Mouse (Mus musculus): ENCODE data around the gene Pald1. TPM values are rescaled to one million over a fixed set of nuclear protein-coding genes. Genes with fewer than 3 reads are reported as not detected.

The Pald1 gene
- polyA plus RNA-seq, 1 experiment from 2014 or later, result 20.2 TPM

GRCm38 (mm10) chr10:61341045-61341444, 42.3 kb downstream of the Pald1 start:
- no peak for ATAC-seq (replicated peaks; ENCODE audit: low FRiP score, low read depth)
- no peak overlapping the region for H3K4me3 ChIP-seq (replicated peaks; ENCODE audit: low read depth, low read length)
- DNase-seq (ENCODE audit: low spot score), result no peak
- H3K36me3 ChIP-seq (ENCODE audit: insufficient read depth, low read length), result no peaks in the 10 kb centered on the region
- H3K4me2 ChIP-seq (ENCODE audit: low read length), result no peak overlapping the region
- H3K27ac ChIP-seq, result no peak overlapping the region
- no peaks in the 10 kb centered on the region for H3K9me3 ChIP-seq (replicated peaks; ENCODE audit: low read length)
- no peak for TF ChIP-seq CTCF (IDR thresholded peaks at IDR 0.05; ENCODE audit: low read depth)
- H3K9ac ChIP-seq (ENCODE audit: low read depth, low read length), result no peak overlapping the region
- no peaks in the 10 kb centered on the region for H3K4me1 ChIP-seq (replicated peaks; ENCODE audit: insufficient read depth, low read length)
- WGBS, result 92% methylated on average over 5 of the region's 5 CpGs
- no peaks in the 10 kb centered on the region for H3K27me3 ChIP-seq (ENCODE audit: insufficient read depth, low read length)

- H3K9me3 ChIP-seq (replicated peaks; ENCODE audit: low read length), result no peaks in the 10 kb centered on the region
- H3K9ac ChIP-seq (ENCODE audit: low read depth, low read length), result no peak overlapping the region
- H3K27me3 ChIP-seq (ENCODE audit: insufficient read depth, low read length), result no peaks in the 10 kb centered on the region
- no peak overlapping the region for H3K4me2 ChIP-seq (ENCODE audit: low read length)
- no peaks in the 10 kb centered on the region for H3K4me1 ChIP-seq (replicated peaks; ENCODE audit: insufficient read depth, low read length)
- DNase-seq (ENCODE audit: low spot score), result no peak
- TF ChIP-seq CTCF (IDR thresholded peaks at IDR 0.05; ENCODE audit: low read depth), result no peak
- H3K36me3 ChIP-seq (ENCODE audit: insufficient read depth, low read length), result no peaks in the 10 kb centered on the region
- 81% methylated on average over 9 of the region's 9 CpGs for WGBS
- no peak for ATAC-seq (replicated peaks; ENCODE audit: low FRiP score, low read depth)
- H3K4me3 ChIP-seq (replicated peaks; ENCODE audit: low read depth, low read length), result no peak overlapping the region
- H3K27ac ChIP-seq, result no peak overlapping the region
Measured at GRCm38 (mm10) chr10:61340247-61340646, 43.1 kb downstream of the Pald1 start.

- no peak overlapping the region for H3K4me3 ChIP-seq (replicated peaks; ENCODE audit: low read depth, low read length)
- H3K4me2 ChIP-seq (ENCODE audit: low read length), result no peak overlapping the region
- H3K27ac ChIP-seq, result no peak overlapping the region
- DNase-seq (ENCODE audit: low spot score) (no peak), ATAC-seq (replicated peaks; ENCODE audit: low FRiP score, low read depth) (no peak)
- no peaks in the 10 kb centered on the region for H3K27me3 ChIP-seq (ENCODE audit: insufficient read depth, low read length)
- H3K36me3 ChIP-seq (ENCODE audit: insufficient read depth, low read length), result no peaks in the 10 kb centered on the region
- peak; percentile 36 for TF ChIP-seq CTCF (IDR thresholded peaks at IDR 0.05; ENCODE audit: low read depth)
- H3K9me3 ChIP-seq (replicated peaks; ENCODE audit: low read length), result no peaks in the 10 kb centered on the region
- no peak overlapping the region for H3K9ac ChIP-seq (ENCODE audit: low read depth, low read length)
- WGBS, result 92% methylated on average over 9 of the region's 9 CpGs
- H3K4me1 ChIP-seq (replicated peaks; ENCODE audit: insufficient read depth, low read length), result no peaks in the 10 kb centered on the region
Measured at GRCm38 (mm10) chr10:61339216-61339615, 44.1 kb downstream of the Pald1 start.

- DNase-seq (ENCODE audit: low spot score) (no peak), ATAC-seq (replicated peaks; ENCODE audit: low FRiP score, low read depth) (no peak)
- Histone ChIP-seq H3K9ac (ENCODE audit: low read depth, low read length) (no peak overlapping the region), H3K27me3 (ENCODE audit: insufficient read depth, low read length) (no peaks in the 10 kb centered on the region), H3K4me3 (replicated peaks; ENCODE audit: low read depth, low read length) (no peak overlapping the region), H3K27ac (no peak overlapping the region), H3K9me3 (replicated peaks; ENCODE audit: low read length) (no peaks in the 10 kb centered on the region), H3K36me3 (ENCODE audit: insufficient read depth, low read length) (peaks cover 5% of the 10 kb centered on the region; the same call in 1 of the 2 replicates), H3K4me2 (ENCODE audit: low read length) (no peak overlapping the region), H3K4me1 (replicated peaks; ENCODE audit: insufficient read depth, low read length) (no peaks in the 10 kb centered on the region)
- WGBS, result 48% methylated on average over 11 of the region's 11 CpGs
- TF ChIP-seq CTCF (IDR thresholded peaks at IDR 0.05; ENCODE audit: low read depth), result no peak
Measured at GRCm38 (mm10) chr10:61337665-61338064, 45.7 kb downstream of the Pald1 start.

- no peak for DNase-seq (ENCODE audit: low spot score)
- no peak overlapping the region for H3K4me2 ChIP-seq (ENCODE audit: low read length)
- no peak overlapping the region for H3K27ac ChIP-seq
- H3K27me3 ChIP-seq (ENCODE audit: insufficient read depth, low read length), result no peaks in the 10 kb centered on the region
- H3K4me3 ChIP-seq (replicated peaks; ENCODE audit: low read depth, low read length), result no peak overlapping the region
- H3K4me1 ChIP-seq (replicated peaks; ENCODE audit: insufficient read depth, low read length), result no peaks in the 10 kb centered on the region
- H3K36me3 ChIP-seq (ENCODE audit: insufficient read depth, low read length), result peaks cover 5% of the 10 kb centered on the region; the same call in 1 of the 2 replicates
- H3K9me3 ChIP-seq (replicated peaks; ENCODE audit: low read length), result no peaks in the 10 kb centered on the region
- ATAC-seq (replicated peaks; ENCODE audit: low FRiP score, low read depth), result no peak
- WGBS, result 84% methylated on average over 5 of the region's 5 CpGs
- no peak overlapping the region for H3K9ac ChIP-seq (ENCODE audit: low read depth, low read length)
- TF ChIP-seq CTCF (IDR thresholded peaks at IDR 0.05; ENCODE audit: low read depth), result no peak
Measured at GRCm38 (mm10) chr10:61336592-61336991, 46.7 kb downstream of the Pald1 start.

GRCm38 (mm10) chr10:61336137-61336536, 47.2 kb downstream of the Pald1 start:
- Histone ChIP-seq H3K4me3 (replicated peaks; ENCODE audit: low read depth, low read length) (no peak overlapping the region), H3K36me3 (ENCODE audit: insufficient read depth, low read length) (peaks cover 5% of the 10 kb centered on the region; the same call in 1 of the 2 replicates), H3K4me2 (ENCODE audit: low read length) (no peak overlapping the region), H3K27me3 (ENCODE audit: insufficient read depth, low read length) (no peaks in the 10 kb centered on the region), H3K27ac (no peak overlapping the region), H3K4me1 (replicated peaks; ENCODE audit: insufficient read depth, low read length) (no peaks in the 10 kb centered on the region), H3K9ac (ENCODE audit: low read depth, low read length) (no peak overlapping the region), H3K9me3 (replicated peaks; ENCODE audit: low read length) (no peaks in the 10 kb centered on the region)
- TF ChIP-seq CTCF (IDR thresholded peaks at IDR 0.05; ENCODE audit: low read depth), result peak; percentile 93
- DNase-seq (ENCODE audit: low spot score) (peak; percentile 93), ATAC-seq (replicated peaks; ENCODE audit: low FRiP score, low read depth) (no peak; the same call in 1 of the 2 replicates)
- WGBS, result 28% methylated on average over 6 of the region's 6 CpGs

- H3K9me3 ChIP-seq (replicated peaks; ENCODE audit: low read length), result no peaks in the 10 kb centered on the region
- DNase-seq (ENCODE audit: low spot score) (no peak), ATAC-seq (replicated peaks; ENCODE audit: low FRiP score, low read depth) (no peak)
- H3K36me3 ChIP-seq (ENCODE audit: insufficient read depth, low read length), result peaks cover 5% of the 10 kb centered on the region; the same call in 1 of the 2 replicates
- no peaks in the 10 kb centered on the region for H3K4me1 ChIP-seq (replicated peaks; ENCODE audit: insufficient read depth, low read length)
- H3K4me3 ChIP-seq (replicated peaks; ENCODE audit: low read depth, low read length), result no peak overlapping the region
- no peak for TF ChIP-seq CTCF (IDR thresholded peaks at IDR 0.05; ENCODE audit: low read depth)
- 68% methylated on average over 7 of the region's 7 CpGs for WGBS
- no peak overlapping the region for H3K4me2 ChIP-seq (ENCODE audit: low read length)
- H3K27ac ChIP-seq, result no peak overlapping the region
- no peak overlapping the region for H3K9ac ChIP-seq (ENCODE audit: low read depth, low read length)
- no peaks in the 10 kb centered on the region for H3K27me3 ChIP-seq (ENCODE audit: insufficient read depth, low read length)
Measured at GRCm38 (mm10) chr10:61334545-61334944, 48.8 kb downstream of the Pald1 start.
